Mouse (Mus musculus): ENCODE measurements at regions not wholly inside any gene's neighbourhood (a gene's known extent, or its start where the extent isn't known, plus 50 kb on each side); places are given as distances from the start of the nearest gene placed in this dataset.

- no peak for TF ChIP-seq CTCF (conservative IDR thresholded peaks at IDR 0.05; ENCODE audit: insufficient read depth, insufficient read length, low read depth, low read length)
- TF ChIP-seq POLR2A (IDR thresholded peaks at IDR 0.05; ENCODE audit: low read depth, low read length) = no peak
These were observed 56.7 kb upstream of the Slc44a3 start for GRCm38 (mm10) chr3:121588737-121589493.

Data from kidney, adult 2 months (tissue).